Mouse (Mus musculus): Measurements from ENCODE around the gene Ros1.

The Ros1 gene

GRCm38 (mm10) chr10:52194957-52195852, at the start of gene Ros1:
Gene Ros1 (minus strand): TSS chr10:52195244.
- DNase-seq (ENCODE audit: low spot score in 2 of 2), result no peak

- DNase-seq (ENCODE audit: low spot score in 2 of 2), result no peak
These were observed 47.8 kb upstream of the Ros1 start for GRCm38 (mm10) chr10:52242680-52243323.

- DNase-seq (ENCODE audit: low spot score in 2 of 2), result no peak
These were observed 47.0 kb upstream of the Ros1 start for GRCm38 (mm10) chr10:52242015-52242414.

- no peak for DNase-seq (ENCODE audit: low spot score in 2 of 2)
These were observed 40.4 kb upstream of the Ros1 start for GRCm38 (mm10) chr10:52235461-52235860.

GRCm38 (mm10) chr10:52234654-52234981, 39.6 kb upstream of the Ros1 start:
- DNase-seq (ENCODE audit: low spot score in 2 of 2), result no peak

GRCm38 (mm10) chr10:52233969-52234653, 39.1 kb upstream of the Ros1 start:
- DNase-seq (ENCODE audit: low spot score in 2 of 2), result peak in 1 of 2 experiments; percentile 50

- peak; percentile 24 to 62 for DNase-seq (ENCODE audit: low spot score in 2 of 2)
These were observed 38.4 kb upstream of the Ros1 start, which contains the start of gene Dcbld1 for GRCm38 (mm10) chr10:52233301-52233968. Gene Dcbld1 (plus strand): TSS chr10:52233619.

GRCm38 (mm10) chr10:52232196-52233176, 37.4 kb upstream of the Ros1 start:
- peak in 1 of 2 experiments; percentile 23 for DNase-seq (ENCODE audit: low spot score in 2 of 2)

GRCm38 (mm10) chr10:52219600-52219999, 24.6 kb upstream of the Ros1 start:
- DNase-seq (ENCODE audit: low spot score in 2 of 2), result no peak

- DNase-seq (ENCODE audit: low spot score in 2 of 2), result peak in 1 of 2 experiments; percentile 4
These were observed 22.5 kb upstream of the Ros1 start for GRCm38 (mm10) chr10:52217564-52217934.

GRCm38 (mm10) chr10:52216797-52217563, 21.9 kb upstream of the Ros1 start:
- DNase-seq (ENCODE audit: low spot score in 2 of 2), result peak; percentile 23 to 51

- DNase-seq (ENCODE audit: low spot score in 2 of 2), result no peak
These were observed 20.3 kb upstream of the Ros1 start for GRCm38 (mm10) chr10:52215267-52215818.

- no peak for DNase-seq (ENCODE audit: low spot score in 2 of 2)
These were observed 9.0 kb upstream of the Ros1 start for GRCm38 (mm10) chr10:52204006-52204405.

GRCm38 (mm10) chr10:52185900-52186299, 9.1 kb downstream of the Ros1 start:
- no peak for DNase-seq (ENCODE audit: low spot score in 2 of 2)

- no peak for DNase-seq (ENCODE audit: low spot score in 2 of 2)
These were observed 12.2 kb downstream of the Ros1 start for GRCm38 (mm10) chr10:52182878-52183277.

- DNase-seq (ENCODE audit: low spot score in 2 of 2), result no peak
These were observed 20.7 kb downstream of the Ros1 start for GRCm38 (mm10) chr10:52174376-52174775.

- no peak for DNase-seq (ENCODE audit: low spot score in 2 of 2)
These were observed 24.6 kb downstream of the Ros1 start for GRCm38 (mm10) chr10:52170489-52170888.

- no peak for DNase-seq (ENCODE audit: low spot score in 2 of 2)
These were observed 25.2 kb downstream of the Ros1 start for GRCm38 (mm10) chr10:52169841-52170240.

GRCm38 (mm10) chr10:52165376-52165775, 29.7 kb downstream of the Ros1 start:
- DNase-seq (ENCODE audit: low spot score in 2 of 2), result no peak

GRCm38 (mm10) chr10:52160604-52161003, 34.4 kb downstream of the Ros1 start:
- DNase-seq (ENCODE audit: low spot score in 2 of 2), result no peak

Data from cerebellum, postnatal 4 days (tissue).